Mouse (Mus musculus) G1E-ER4 (cell line): ENCODE data around the gene Prmt2. TPM values are rescaled to one million over a fixed set of nuclear protein-coding genes. Genes with fewer than 3 reads are reported as not detected.

Experiments used
- GATA1 ChIP-seq: IDR thresholded peaks from one replicate; pipeline ENCODE4 v1.8.0; 2012; ENCODE audit warnings: low read length, inconsistent platforms
- polyA plus RNA-seq: library from polyadenylated mRNA; stranded (reverse); fragments of >175 nt; gene quantifications from 2 replicates; pipeline ENCODE4 v1.2.3, GENCODE M21; 2012

The Prmt2 gene
- polyA plus RNA-seq = 0.16 and 0.36 TPM in 2 replicates

GRCm38 (mm10) chr10:76237341-76238225 is at the start of gene Prmt2:
Gene Prmt2, minus strand, starts transcription at chr10:76237865.
- no peak for TF ChIP-seq GATA1

GRCm38 (mm10) chr10:76278541-76279097 is 41.0 kb upstream of the Prmt2 start:
- TF ChIP-seq GATA1 = no peak

- TF ChIP-seq GATA1 = no peak
These were observed 37.6 kb upstream of the Prmt2 start for GRCm38 (mm10) chr10:76275256-76275655.

GRCm38 (mm10) chr10:76271238-76271637 is 33.6 kb upstream of the Prmt2 start:
- TF ChIP-seq GATA1 = no peak

- TF ChIP-seq GATA1 = no peak
These were observed 24.8 kb upstream of the Prmt2 start for GRCm38 (mm10) chr10:76262431-76262830.

GRCm38 (mm10) chr10:76261447-76261846 is 23.8 kb upstream of the Prmt2 start:
- no peak for TF ChIP-seq GATA1

- TF ChIP-seq GATA1 = no peak
These were observed 22.8 kb upstream of the Prmt2 start for GRCm38 (mm10) chr10:76260358-76261059.

- no peak for TF ChIP-seq GATA1
These were observed 22.0 kb upstream of the Prmt2 start for GRCm38 (mm10) chr10:76259566-76260232.

- TF ChIP-seq GATA1 = no peak
These were observed 20.2 kb upstream of the Prmt2 start for GRCm38 (mm10) chr10:76257719-76258390.

- TF ChIP-seq GATA1 = no peak
These were observed 19.6 kb upstream of the Prmt2 start for GRCm38 (mm10) chr10:76257231-76257630.

GRCm38 (mm10) chr10:76255617-76256016 is 18.0 kb upstream of the Prmt2 start:
- no peak for TF ChIP-seq GATA1

- no peak for TF ChIP-seq GATA1
These were observed 15.9 kb upstream of the Prmt2 start, which contains the start of gene S100b for GRCm38 (mm10) chr10:76253536-76253935. Gene S100b, plus strand, starts transcription at chr10:76253853.

GRCm38 (mm10) chr10:76253079-76253478 is 15.4 kb upstream of the Prmt2 start:
- no peak for TF ChIP-seq GATA1

GRCm38 (mm10) chr10:76250870-76251269 is 13.2 kb upstream of the Prmt2 start:
- no peak for TF ChIP-seq GATA1

- no peak for TF ChIP-seq GATA1
These were observed 10.9 kb upstream of the Prmt2 start for GRCm38 (mm10) chr10:76248647-76248968.
